Mouse (Mus musculus): ENCODE data around the gene Pan2.
A peak's percentile ranks its signal among the peaks of the same experiment; 100 is the strongest.
"Not testable (repeated sequence)": the region's sequence is repeated elsewhere in the genome, so short reads cannot be mapped to it uniquely, and the experiment has no call there.

Pan2 gene

GRCm38 (mm10) chr10:128303126-128304021 lies at the start of gene Pan2:
Gene Pan2 (plus strand): TSS chr10:128303335.
- DNase-seq: peak; percentile 98

- DNase-seq: no peak
These were observed 49.4 kb upstream of the Pan2 start, which contains the start of gene Apon for GRCm38 (mm10) chr10:128253677-128254255. Gene Apon (plus strand): TSS chr10:128254096.

- DNase-seq: no peak
These were observed 47.2 kb upstream of the Pan2 start for GRCm38 (mm10) chr10:128255925-128256324.

GRCm38 (mm10) chr10:128256328-128256727 lies 46.8 kb upstream of the Pan2 start:
- no peak for DNase-seq

- no peak for DNase-seq
These were observed 44.2 kb upstream of the Pan2 start for GRCm38 (mm10) chr10:128258953-128259352.

GRCm38 (mm10) chr10:128259946-128260345 lies 43.2 kb upstream of the Pan2 start:
- no peak for DNase-seq

GRCm38 (mm10) chr10:128260376-128260775 lies 42.8 kb upstream of the Pan2 start:
- DNase-seq: not testable (repeated sequence)

- DNase-seq: no peak
These were observed 40.8 kb upstream of the Pan2 start for GRCm38 (mm10) chr10:128262300-128262699.

- no peak for DNase-seq
These were observed 39.5 kb upstream of the Pan2 start for GRCm38 (mm10) chr10:128263393-128264310.

GRCm38 (mm10) chr10:128268371-128268770 lies 34.8 kb upstream of the Pan2 start, which contains the start of gene Apof:
Gene Apof (plus strand): TSS chr10:128268671.
- DNase-seq: no peak

- DNase-seq: no peak
These were observed 33.8 kb upstream of the Pan2 start for GRCm38 (mm10) chr10:128269206-128269910.

GRCm38 (mm10) chr10:128270287-128270841 lies 32.8 kb upstream of the Pan2 start, which contains the start of gene Stat2:
Gene Stat2 (plus strand): TSS chr10:128270559.
- DNase-seq: peak; percentile 95

- DNase-seq: no peak
These were observed 32.3 kb upstream of the Pan2 start for GRCm38 (mm10) chr10:128270866-128271265.

GRCm38 (mm10) chr10:128271883-128272282 lies 31.3 kb upstream of the Pan2 start:
- no peak for DNase-seq

GRCm38 (mm10) chr10:128272819-128273439 lies 30.2 kb upstream of the Pan2 start:
- not testable (repeated sequence) for DNase-seq

- DNase-seq: not testable (repeated sequence)
These were observed 27.8 kb upstream of the Pan2 start for GRCm38 (mm10) chr10:128275374-128275773.

GRCm38 (mm10) chr10:128278158-128278557 lies 25.0 kb upstream of the Pan2 start:
- no peak for DNase-seq

- DNase-seq: no peak
These were observed 22.2 kb upstream of the Pan2 start for GRCm38 (mm10) chr10:128280943-128281342.

GRCm38 (mm10) chr10:128281682-128282081 lies 21.5 kb upstream of the Pan2 start:
- DNase-seq: no peak

- no peak for DNase-seq
These were observed 20.2 kb upstream of the Pan2 start for GRCm38 (mm10) chr10:128282886-128283450.
